Mouse (Mus musculus): ENCODE data around the gene Jun.

- TF ChIP-seq CTCF (IDR thresholded peaks at IDR 0.05; ENCODE audit: low read depth) (no peak), EP300 (IDR thresholded peaks at IDR 0.05; ENCODE audit: low read depth) (no peak)
Measured at GRCm38 (mm10) chr4:95001043-95001775, 50.8 kb downstream of the Jun start.
